Mouse (Mus musculus) adrenal gland (tissue): Measurements from ENCODE around the gene Abhd2.

Experiments
- intact Hi-C: fragments of 180-260 bp; cut with DNase I; formaldehyde crosslinking; loops from one replicate; pipeline ENCODE4 v1.15.1; 2025

Abhd2 gene

GRCm38 (mm10) chr7:79316069-79316695, 43.2 kb downstream of the Abhd2 start:
- intact Hi-C loops, result no loop called here

DNA sequence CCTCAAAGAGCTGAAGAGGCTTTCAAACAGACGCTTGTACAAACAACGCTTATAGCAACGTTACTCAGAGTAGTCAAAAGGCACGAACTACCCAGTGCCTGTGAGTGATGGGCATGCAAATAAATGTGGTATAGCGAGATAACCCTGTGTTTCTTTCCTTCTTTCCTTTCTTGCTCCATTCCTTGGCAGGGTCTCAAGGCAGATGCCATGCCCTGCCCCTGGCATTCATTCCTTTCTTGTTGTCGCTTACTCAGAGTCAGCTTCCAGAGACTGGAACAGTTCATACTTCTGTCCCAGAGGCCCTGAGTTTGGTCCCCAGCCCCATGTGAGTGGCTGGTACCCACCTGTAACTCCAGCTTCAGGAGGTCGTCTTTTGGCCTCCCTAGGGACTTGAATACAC, 44.6 kb downstream of the Abhd2 start:
- intact Hi-C loops, result no loop called here

DNA sequence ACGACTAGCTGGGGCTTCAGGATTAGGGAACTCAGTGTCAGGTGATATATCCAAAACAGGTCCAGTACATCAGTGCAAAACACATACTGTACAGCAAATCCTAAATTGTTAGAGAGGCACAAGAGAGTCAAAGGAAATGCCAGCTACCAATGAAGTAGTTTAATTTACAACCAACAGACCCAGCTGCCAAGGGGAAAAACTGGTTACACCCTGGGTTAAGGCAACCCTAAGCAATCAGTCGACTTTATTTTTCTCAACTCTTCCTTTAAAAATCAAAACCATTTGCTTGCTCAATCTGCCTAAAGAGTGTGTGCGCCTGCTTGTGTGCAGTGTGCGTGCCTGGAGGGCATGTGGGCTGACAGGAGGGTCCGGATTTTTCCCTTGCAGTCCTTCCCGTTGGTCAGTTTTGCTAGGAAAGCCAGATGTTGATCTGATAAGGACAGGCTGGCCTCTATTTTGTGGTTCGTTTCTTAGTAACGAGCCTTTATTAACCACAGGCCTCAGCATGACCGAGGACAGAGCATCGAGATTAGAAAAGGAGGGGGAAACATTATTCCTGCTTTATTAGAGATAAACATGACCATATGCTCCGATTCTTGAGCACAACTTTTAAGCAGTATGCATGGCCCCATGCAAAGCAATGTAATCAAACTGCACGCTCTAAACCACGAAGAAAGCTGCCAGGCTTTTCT, 45.3 kb downstream of the Abhd2 start:
- intact Hi-C loops, result no loop called here

GRCm38 (mm10) chr7:79323855-79324254, 50.9 kb downstream of the Abhd2 start:
- intact Hi-C loops, result no loop called here

DNA sequence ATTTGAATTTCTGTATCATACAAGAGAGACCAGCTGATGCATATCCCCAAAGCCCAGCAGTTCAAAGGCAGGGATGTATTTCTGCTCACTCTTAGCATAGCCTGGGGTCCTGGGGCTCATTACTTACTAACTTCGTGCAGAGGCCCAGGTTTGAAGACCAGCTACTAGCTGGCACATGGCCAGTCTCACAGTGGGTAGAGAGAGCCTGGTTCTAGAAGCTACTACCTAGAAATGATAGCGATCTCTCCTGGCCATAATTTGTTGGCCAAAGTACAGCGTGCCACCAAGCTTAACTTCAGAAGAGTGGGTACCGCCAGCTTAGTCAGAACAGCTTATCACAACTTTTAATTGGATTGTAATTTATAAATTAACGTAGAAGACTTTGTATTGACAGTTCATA, 55.8 kb downstream of the Abhd2 start:
- intact Hi-C loops, result no loop called here

- intact Hi-C loops, result no loop called here
Observed at GRCm38 (mm10) chr7:79331197-79331596, 58.2 kb downstream of the Abhd2 start.

GRCm38 (mm10) chr7:79333419-79333818, 60.4 kb downstream of the Abhd2 start:
- intact Hi-C loops, result no loop called here

GRCm38 (mm10) chr7:79336362-79336910, 63.4 kb downstream of the Abhd2 start:
- intact Hi-C loops, result no loop called here

DNA sequence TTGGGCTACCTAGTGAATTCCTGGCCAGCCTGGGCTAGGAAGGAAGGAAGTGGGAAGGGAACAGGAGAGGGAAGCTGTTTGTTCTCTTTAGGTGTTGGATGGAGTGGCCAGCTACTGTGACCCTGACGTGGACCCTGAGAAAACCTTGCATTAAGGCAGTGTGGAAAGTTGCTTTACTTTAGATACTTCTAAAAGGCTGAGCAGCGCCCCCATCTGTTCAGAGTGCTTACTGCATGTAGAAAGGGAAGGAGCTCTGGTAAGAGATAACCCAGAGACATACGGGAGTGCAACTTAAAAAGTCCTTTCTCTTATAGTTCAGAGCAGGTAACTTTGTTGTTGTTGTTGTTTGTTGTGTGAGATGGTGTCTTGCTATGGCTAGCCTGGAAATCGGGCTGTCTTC, 72.9 kb downstream of the Abhd2 start:
- intact Hi-C loops, result loop anchor here (5.0 kb wide), 1 partner anchor 34 kb away; no protein-coding TSS in a partner anchor

GRCm38 (mm10) chr7:79346555-79347075, 73.6 kb downstream of the Abhd2 start:
- intact Hi-C loops, result loop anchor here (5.0 kb wide), 1 partner anchor 34 kb away; no protein-coding TSS in a partner anchor

DNA sequence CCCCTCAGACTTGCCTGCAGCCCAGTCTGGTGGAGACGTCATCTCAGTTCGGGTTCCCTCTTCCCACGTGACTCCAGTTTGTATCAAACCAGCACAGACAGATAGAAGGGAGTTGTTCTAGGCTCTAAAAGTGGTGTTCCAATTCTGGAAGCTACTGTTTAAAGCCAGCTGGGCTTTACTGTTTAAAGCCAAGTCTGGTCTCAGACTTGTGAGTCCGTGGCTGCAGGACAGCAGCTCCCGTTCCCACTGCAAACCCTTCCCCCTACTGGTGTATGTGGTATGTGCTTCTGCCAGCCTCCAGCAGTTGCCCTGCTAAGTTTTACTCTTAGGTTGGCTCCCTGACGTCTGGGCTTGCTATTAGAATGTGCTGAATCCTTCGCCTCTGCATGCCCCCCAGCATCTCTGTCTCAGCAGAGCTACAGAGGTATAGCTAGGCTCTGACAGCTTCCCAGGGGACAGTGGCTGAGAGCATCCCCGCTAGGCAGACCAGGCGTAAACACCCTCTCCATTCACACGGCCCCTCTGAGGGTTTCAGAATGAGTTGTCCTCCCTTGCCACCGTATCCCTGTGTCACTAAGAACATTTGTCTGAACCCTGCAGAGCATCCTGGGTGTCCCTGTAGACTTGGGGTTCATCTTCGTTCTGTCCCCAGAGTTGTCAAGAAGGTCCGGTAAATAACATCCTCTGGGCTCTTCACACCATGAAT, 74.3 kb downstream of the Abhd2 start:
- intact Hi-C loops, result loop anchor here (5.0 kb wide), 1 partner anchor 35 kb away; no protein-coding TSS in a partner anchor

GRCm38 (mm10) chr7:79348816-79349215, 75.8 kb downstream of the Abhd2 start:
- intact Hi-C loops, result loop anchor here (1.0 to 5.0 kb wide), 2 partner anchors 37 to 103 kb away; no protein-coding TSS in a partner anchor

GRCm38 (mm10) chr7:79349738-79350386, 76.9 kb downstream of the Abhd2 start:
- intact Hi-C loops, result loop anchor here (1.0 to 5.0 kb wide), 3 partner anchors 38 to 208 kb away; no protein-coding TSS in a partner anchor

DNA sequence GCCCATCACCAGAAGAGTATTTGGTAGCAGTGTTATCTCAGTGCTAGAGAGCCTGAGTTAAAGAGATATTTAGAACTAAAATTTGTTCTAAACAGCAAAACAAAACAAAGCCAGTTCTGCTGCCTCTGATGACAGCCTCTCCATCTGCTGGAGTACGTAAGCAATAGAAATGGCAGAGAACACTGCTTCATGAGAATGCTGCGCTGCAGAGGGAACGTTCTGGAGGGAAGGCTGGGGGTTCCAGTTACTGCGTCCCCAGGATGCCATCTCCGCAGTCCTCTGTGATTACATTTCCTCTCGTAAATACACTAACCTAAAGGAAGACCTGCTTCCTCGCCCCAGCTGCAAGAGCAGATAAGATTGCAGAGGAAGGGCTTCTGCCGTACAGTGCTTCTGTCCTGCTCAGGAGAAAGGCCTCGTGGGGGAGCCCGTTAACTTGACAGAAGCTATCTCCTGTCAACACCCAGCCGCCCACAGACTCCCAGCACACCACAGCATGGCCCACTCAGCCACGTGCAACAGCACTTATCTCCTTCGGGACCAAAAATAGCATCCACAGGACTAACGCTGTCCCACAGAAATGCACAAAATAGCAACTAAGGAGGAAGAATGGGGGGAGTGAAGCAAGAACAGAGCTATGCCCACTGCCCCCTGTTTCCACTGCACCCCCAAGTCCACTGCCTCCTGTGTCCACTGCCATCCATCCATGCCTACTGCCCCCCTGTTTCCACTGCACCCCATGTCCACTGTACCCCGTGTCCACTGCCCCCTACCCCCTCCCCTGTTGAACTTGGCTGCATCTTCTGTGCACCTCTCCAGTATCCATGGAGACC, 85.6 kb downstream of the Abhd2 start:
- intact Hi-C loops, result no loop called here

GRCm38 (mm10) chr7:79359183-79359435, 86.1 kb downstream of the Abhd2 start:
- intact Hi-C loops, result no loop called here

DNA sequence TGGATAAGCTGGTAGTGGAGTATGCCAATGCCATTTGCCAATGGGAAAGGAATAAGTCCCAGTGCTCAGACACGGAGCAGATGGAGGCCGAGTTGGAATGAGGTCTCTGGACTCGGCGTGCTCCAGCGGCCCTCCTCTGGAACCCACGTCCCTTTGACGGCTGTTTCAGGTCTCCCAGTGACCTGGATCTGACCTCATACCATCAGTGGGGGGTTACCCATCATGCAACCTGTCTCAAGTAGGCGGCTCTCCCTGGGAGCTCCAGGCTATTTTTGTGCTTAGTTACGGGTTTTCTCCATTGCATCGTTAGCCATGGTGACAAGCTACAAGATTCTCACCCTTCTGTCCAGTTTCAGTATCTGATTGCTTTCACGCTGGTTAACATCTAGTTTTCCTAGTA, 87.1 kb downstream of the Abhd2 start:
- intact Hi-C loops, result no loop called here

DNA sequence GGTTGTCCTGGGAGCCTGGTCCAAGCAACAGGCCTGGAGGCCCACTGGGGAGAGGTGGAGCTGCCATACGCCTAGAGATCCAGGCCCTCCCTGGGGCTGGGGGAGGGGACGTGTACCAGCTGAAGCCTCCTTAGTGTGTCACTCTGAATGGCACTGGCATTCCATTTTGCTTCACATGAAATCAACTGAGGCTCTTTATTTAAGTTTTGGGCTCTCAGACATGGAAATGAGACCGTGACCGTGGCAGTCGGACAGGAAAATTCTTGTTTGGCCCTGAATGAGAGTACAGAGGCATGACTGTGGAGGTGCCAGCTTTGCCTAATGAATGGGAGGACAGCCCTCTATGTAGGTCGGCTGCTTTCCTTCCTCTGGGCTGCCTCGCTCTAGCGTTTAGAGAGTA, 89.2 kb downstream of the Abhd2 start:
- intact Hi-C loops, result no loop called here

- intact Hi-C loops, result no loop called here
Observed at GRCm38 (mm10) chr7:79362830-79363229, 89.8 kb downstream of the Abhd2 start.

DNA sequence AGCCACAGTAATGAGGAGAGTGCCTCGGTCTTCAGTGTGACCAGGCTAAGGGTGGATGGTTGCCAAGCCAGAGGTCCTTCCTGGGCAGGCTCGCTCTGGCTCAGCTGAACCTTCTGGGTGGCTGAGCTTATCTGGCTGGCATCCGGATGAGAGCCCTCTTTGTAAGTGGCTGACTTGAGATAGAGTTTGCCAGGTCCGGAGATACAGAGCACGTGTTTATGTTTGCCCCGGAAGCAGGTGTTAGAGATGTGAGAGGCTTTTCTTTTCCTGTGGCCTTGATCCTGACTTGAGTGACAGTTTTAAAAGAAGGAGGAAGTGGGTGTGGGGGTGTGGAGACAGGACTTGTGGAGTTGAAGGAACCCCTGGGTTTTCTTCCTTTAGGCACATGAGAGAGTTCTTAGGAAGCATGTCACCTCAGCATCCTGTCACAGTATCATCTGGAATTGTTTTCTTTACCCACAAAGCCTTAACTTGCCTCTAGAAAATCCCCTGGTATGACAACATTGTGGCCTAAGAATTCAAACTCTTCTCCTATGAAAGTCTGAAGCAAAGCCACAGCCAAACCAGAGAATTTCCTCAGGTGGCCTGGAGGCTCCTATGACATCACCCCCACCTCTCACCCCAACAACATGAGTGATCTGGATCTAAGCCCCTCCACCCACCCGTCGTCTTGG, 90.5 kb downstream of the Abhd2 start:
- intact Hi-C loops, result no loop called here

DNA sequence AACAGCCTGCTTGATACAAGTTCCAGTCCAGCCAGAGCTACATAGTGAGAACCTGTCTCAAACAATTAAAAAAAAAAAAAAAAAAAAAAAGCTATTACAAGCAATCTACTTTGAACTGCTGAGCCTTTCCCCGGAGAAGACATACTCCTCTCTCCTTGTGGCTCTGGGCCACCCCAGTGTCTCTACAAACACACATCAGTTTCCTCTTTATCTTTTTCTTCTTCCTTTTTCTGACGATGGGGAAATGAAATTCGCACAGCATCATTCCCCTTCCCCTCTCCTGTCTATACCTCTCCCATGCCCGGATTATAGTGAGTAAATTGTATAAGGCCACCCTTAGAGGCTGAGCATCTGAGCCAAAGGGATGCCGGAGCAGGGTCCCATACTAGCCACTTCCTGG, 95.7 kb downstream of the Abhd2 start:
- intact Hi-C loops, result no loop called here
